Mouse (Mus musculus) forebrain, postnatal 0 days (tissue): ENCODE results near the gene Matk. TPM values are rescaled to one million over a fixed set of nuclear protein-coding genes. Genes with fewer than 3 reads are reported as not detected.

Experiments
- ATAC-seq: fragments of 200-750 bp; cut with Nextera tagmentation; 2 replicates; pipeline ENCODE4 v1.8.0; 2017; ENCODE audit warnings: mild to moderate bottlenecking, moderate library complexity
- DNase-seq: peaks from one replicate; pipeline ENCODE4 v3.0.0-alpha.2; 2015
- H3K27ac ChIP-seq: fragments of 300-500 bp; sonication (generic); 2 replicates; pipeline ENCODE4 v1.5.1; 2014; ENCODE audit warnings: low read depth, mild to moderate bottlenecking, antibody characterized with exemption, low read length, moderate library complexity, mixed read lengths
- H3K27me3 ChIP-seq: fragments of 300-500 bp; sonication (generic); 2 replicates; pipeline ENCODE4 v1.6.1; 2014; ENCODE audit warnings: mild to moderate bottlenecking, low read length, mixed read lengths; ENCODE audit not compliant: insufficient read depth
- H3K36me3 ChIP-seq: fragments of 300-500 bp; sonication (generic); 2 replicates; pipeline ENCODE4 v1.6.1; 2014; ENCODE audit warnings: mild to moderate bottlenecking, moderate library complexity; ENCODE audit not compliant: insufficient read depth
- H3K4me1 ChIP-seq: fragments of 300-500 bp; sonication (generic); 2 replicates; pipeline ENCODE4 v1.6.1; 2014; ENCODE audit warnings: antibody characterized with exemption; ENCODE audit not compliant: insufficient read depth
- H3K4me2 ChIP-seq: fragments of 300-500 bp; sonication (generic); 2 replicates; pipeline ENCODE4 v1.6.1; 2014; ENCODE audit warnings: low read depth, mild to moderate bottlenecking, moderate library complexity
- H3K4me3 ChIP-seq: fragments of 300-500 bp; sonication (generic); 2 replicates; pipeline ENCODE4 v1.5.1; 2014; ENCODE audit warnings: low read depth, low read length, mixed read lengths
- H3K9ac ChIP-seq: fragments of 300-500 bp; sonication (generic); 2 replicates; pipeline ENCODE4 v1.6.1; 2014; ENCODE audit warnings: mild to moderate bottlenecking
- H3K9me3 ChIP-seq: fragments of 300-500 bp; sonication (generic); 2 replicates; pipeline ENCODE4 v1.6.1; 2016; ENCODE audit warnings: low read length
- CTCF ChIP-seq: sonication (generic); IDR thresholded peaks from 2 replicates; pipeline ENCODE4 v1.5.1; 2016; ENCODE audit warnings: antibody characterized with exemption, control low read depth, low read depth
- WGBS: fragments of 180-500 bp; shearing (Covaris S2); extraction: QIAGEN DNeasy Blood & Tissue Kit; methylation state at CpG from one replicate; pipeline ENCODE4 v1.1.7; 2014; 5-methylcytosine and 5-hydroxymethylcytosine counted together
- microRNA-seq, 2 experiments: library from miRNA; unstranded; fragments of <30 nt; microRNA quantifications; one replicate each; pipeline ENCODE4; 2016
- polyA plus RNA-seq: library from polyadenylated mRNA; unstranded; fragments of >200 nt; fragmentation: Nextera tagmentation; extraction: Ambion mirVana; gene quantifications from 2 replicates; pipeline ENCODE4 v1.2.1, GENCODE M21; 2015
- total RNA-seq: library from RNA; depleted of rRNA; stranded (reverse); fragments of >200 nt; gene quantifications from 2 replicates; pipeline ENCODE4 v1.2.3, GENCODE M21; 2014; rRNA removed

Gene Matk
- total and polyA plus RNA-seq, 2 experiments from 2014 or later = 79.4 to 87.3 TPM

DNA sequence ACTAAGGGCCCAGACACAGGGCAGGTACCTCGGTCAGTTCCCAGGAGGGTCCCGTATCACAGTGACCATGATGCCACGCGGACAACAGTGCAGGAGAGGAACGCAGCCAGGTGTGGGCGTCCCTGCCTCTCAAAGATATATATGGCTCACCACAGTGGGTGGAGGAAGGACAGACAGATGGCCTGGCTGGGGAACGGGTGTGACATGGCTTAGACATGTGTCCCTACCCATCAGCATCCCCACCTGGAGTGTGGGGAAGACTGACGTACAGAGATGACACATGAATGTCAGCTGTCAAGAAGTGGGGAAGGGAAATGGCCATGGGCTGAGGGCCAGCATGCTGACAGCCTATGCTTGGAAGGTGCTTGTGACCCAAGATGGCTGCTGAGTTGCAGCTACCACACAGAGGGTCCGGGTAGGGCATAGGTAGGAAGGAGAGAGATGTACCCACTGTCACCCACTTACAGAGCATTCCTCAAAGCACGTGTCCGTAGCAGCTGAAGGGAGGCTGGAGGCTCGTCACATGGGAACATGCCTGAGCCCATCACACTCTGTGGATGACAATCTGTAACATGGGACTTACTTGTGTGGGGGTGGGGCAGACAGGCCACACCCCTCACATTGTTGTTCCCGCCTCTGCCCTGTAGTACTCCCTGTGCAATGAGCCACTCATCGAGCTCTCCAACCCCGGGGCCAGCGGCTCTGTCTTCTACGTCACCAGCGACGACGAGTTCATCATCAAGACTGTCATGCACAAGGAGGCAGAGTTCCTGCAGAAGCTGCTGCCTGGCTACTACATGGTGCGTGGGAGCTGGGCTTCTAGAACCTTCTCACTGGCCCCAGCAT is 54.3 kb downstream of the Matk start:
- WGBS = 93% methylated on average over 21 of the region's 21 CpGs

GRCm38 (mm10) chr10:81309571-81309970 is 56.8 kb downstream of the Matk start:
- WGBS = 90% methylated on average over 5 of the region's 5 CpGs
- Histone ChIP-seq H3K27me3 (no peaks in the 10 kb centered on the region), H3K4me1 (no peaks in the 10 kb centered on the region), H3K27ac (no peak overlapping the region), H3K36me3 (peaks cover 91% of the 10 kb centered on the region), H3K9me3 (no peaks in the 10 kb centered on the region), H3K4me2 (no peak overlapping the region), H3K4me3 (no peak overlapping the region), H3K9ac (no peak overlapping the region)
- DNase-seq (no peak), ATAC-seq (no peak)
- TF ChIP-seq CTCF = no peak

More for the DNA sequence above, 54.3 kb downstream of the Matk start:
- DNase-seq (no peak), ATAC-seq (no peak)
- H3K4me1 ChIP-seq = no peaks in the 10 kb centered on the region; the same call in 1 of the 2 replicates
- no peaks in the 10 kb centered on the region for H3K9me3 ChIP-seq
- peaks cover 66% of the 10 kb centered on the region for H3K36me3 ChIP-seq
- no peak overlapping the region for H3K27ac ChIP-seq
- no peak overlapping the region for H3K4me2 ChIP-seq
- H3K9ac ChIP-seq = no peak overlapping the region
- TF ChIP-seq CTCF = no peak
- no peaks in the 10 kb centered on the region for H3K27me3 ChIP-seq
- no peak overlapping the region for H3K4me3 ChIP-seq

Small RNA genes lying within 50 kb of the gene (microRNA-seq; reads per million reads assigned to microRNA genes)
- gene Mir3057 = 10.5 to 14.3 reads per million in 2 experiments

Other genes starting within 250 kb of the Matk start
Only the 30 nearest of the 34 such genes appear.
- 65.4 and 76.0 TPM in 2 replicates for gene Diras1, start 227.3 kb upstream of the Matk start, total RNA-seq
- gene Diras1, start 227.3 kb upstream of the Matk start, polyA plus RNA-seq = 66.1 and 70.2 TPM in 2 replicates
- gene Slc39a3, start 215.5 kb upstream of the Matk start, total RNA-seq = 82.1 and 104 TPM in 2 replicates
- 43.5 and 45.2 TPM in 2 replicates for gene Slc39a3, start 215.5 kb upstream of the Matk start, polyA plus RNA-seq
- 176 and 215 TPM in 2 replicates for gene Sgta, start 192.8 kb upstream of the Matk start, total RNA-seq
- gene Sgta, start 192.8 kb upstream of the Matk start, polyA plus RNA-seq = 326 and 360 TPM in 2 replicates
- gene Thop1, start 182.9 kb upstream of the Matk start, total RNA-seq = 69.0 and 74.6 TPM in 2 replicates
- 45.9 and 52.5 TPM in 2 replicates for gene Thop1, start 182.9 kb upstream of the Matk start, polyA plus RNA-seq
- 0.38 and 0.43 TPM in 2 replicates for gene Creb3l3, start 154.1 kb upstream of the Matk start, total RNA-seq
- 0.29 and 0.40 TPM in 2 replicates for gene Creb3l3, start 154.1 kb upstream of the Matk start, polyA plus RNA-seq
- 194 and 215 TPM in 2 replicates for gene Map2k2, start 147.0 kb upstream of the Matk start, total RNA-seq
- 167 and 194 TPM in 2 replicates for gene Map2k2, start 147.0 kb upstream of the Matk start, polyA plus RNA-seq
- gene Zbtb7a, start 117.7 kb upstream of the Matk start, total RNA-seq = 21.6 and 27.2 TPM in 2 replicates
- 12.4 and 15.7 TPM in 2 replicates for gene Zbtb7a, start 117.7 kb upstream of the Matk start, polyA plus RNA-seq
- gene Pias4, start 85.0 kb upstream of the Matk start, total RNA-seq = 30.1 and 32.5 TPM in 2 replicates
- gene Pias4, start 85.0 kb upstream of the Matk start, polyA plus RNA-seq = 28.1 and 35.8 TPM in 2 replicates
- 2,084 and 2,175 TPM in 2 replicates for gene Eef2, start 76.3 kb upstream of the Matk start, total RNA-seq
- 466 and 485 TPM in 2 replicates for gene Eef2, start 76.3 kb upstream of the Matk start, polyA plus RNA-seq
- 64.6 and 68.9 TPM in 2 replicates for gene Dapk3, start 69.9 kb upstream of the Matk start, total RNA-seq
- gene Dapk3, start 69.9 kb upstream of the Matk start, polyA plus RNA-seq = 58.1 TPM in 2 replicates
- gene 4930442H23Rik, start 69.1 kb upstream of the Matk start, total RNA-seq = not detected in 2 replicates
- 0.11 and 0.24 TPM in 2 replicates for gene 4930442H23Rik, start 69.1 kb upstream of the Matk start, polyA plus RNA-seq
- 0.08 TPM in 1 of 2 replicates, not detected in the other for gene Nmrk2, start 50.9 kb upstream of the Matk start, total RNA-seq
- gene Nmrk2, start 50.9 kb upstream of the Matk start, polyA plus RNA-seq = not detected in 2 replicates
- 163 and 170 TPM in 2 replicates for gene Atcay, start 22.1 kb upstream of the Matk start, total RNA-seq
- 78.8 and 79.2 TPM in 2 replicates for gene Atcay, start 22.1 kb upstream of the Matk start, polyA plus RNA-seq
- gene Zfr2, start 19.8 kb upstream of the Matk start, total RNA-seq = 51.0 and 52.1 TPM in 2 replicates
- 13.0 and 18.7 TPM in 2 replicates for gene Zfr2, start 19.8 kb upstream of the Matk start, polyA plus RNA-seq
- 90.2 and 94.9 TPM in 2 replicates for gene Mrpl54, start 14.0 kb downstream of the Matk start, total RNA-seq
- 134 and 148 TPM in 2 replicates for gene Mrpl54, start 14.0 kb downstream of the Matk start, polyA plus RNA-seq
- 43.3 and 44.6 TPM in 2 replicates for gene Apba3, start 14.0 kb downstream of the Matk start, total RNA-seq
- gene Apba3, start 14.0 kb downstream of the Matk start, polyA plus RNA-seq = 22.8 and 24.8 TPM in 2 replicates
- 6.3 and 8.5 TPM in 2 replicates for gene Tjp3, start 38.6 kb downstream of the Matk start, total RNA-seq
- 5.7 and 6.4 TPM in 2 replicates for gene Tjp3, start 38.6 kb downstream of the Matk start, polyA plus RNA-seq
- gene Pip5k1c, start 40.0 kb downstream of the Matk start, total RNA-seq = 189 and 229 TPM in 2 replicates
- 110 and 130 TPM in 2 replicates for gene Pip5k1c, start 40.0 kb downstream of the Matk start, polyA plus RNA-seq
- 24.2 and 43.4 TPM in 2 replicates for gene Cactin, start 68.2 kb downstream of the Matk start, total RNA-seq
- 19.9 and 24.2 TPM in 2 replicates for gene Cactin, start 68.2 kb downstream of the Matk start, polyA plus RNA-seq
- gene Tbxa2r, start 75.8 kb downstream of the Matk start, total RNA-seq = 2.4 and 3.9 TPM in 2 replicates
- 3.3 and 3.4 TPM in 2 replicates for gene Tbxa2r, start 75.8 kb downstream of the Matk start, polyA plus RNA-seq
- 0.15 TPM in 1 of 2 replicates, not detected in the other for gene Gipc3, start 90.3 kb downstream of the Matk start, total RNA-seq
- not detected in 2 replicates for gene Gipc3, start 90.3 kb downstream of the Matk start, polyA plus RNA-seq
- gene Hmg20b, start 97.5 kb downstream of the Matk start, total RNA-seq = 15.1 and 21.6 TPM in 2 replicates
- gene Hmg20b, start 97.5 kb downstream of the Matk start, polyA plus RNA-seq = 25.1 and 25.2 TPM in 2 replicates
- 19.8 and 23.4 TPM in 2 replicates for gene Mfsd12, start 104.6 kb downstream of the Matk start, total RNA-seq
- 10.1 TPM in 2 replicates for gene Mfsd12, start 104.6 kb downstream of the Matk start, polyA plus RNA-seq
- gene 4930404N11Rik, start 112.9 kb downstream of the Matk start, total RNA-seq = not detected in 2 replicates
- gene 4930404N11Rik, start 112.9 kb downstream of the Matk start, polyA plus RNA-seq = 0.16 and 0.20 TPM in 2 replicates
- gene Fzr1, start 125.6 kb downstream of the Matk start, total RNA-seq = 60.2 and 67.2 TPM in 2 replicates
- gene Fzr1, start 125.6 kb downstream of the Matk start, polyA plus RNA-seq = 128 and 132 TPM in 2 replicates
- gene Dohh, start 131.5 kb downstream of the Matk start, total RNA-seq = 126 and 139 TPM in 2 replicates
- 111 and 125 TPM in 2 replicates for gene Dohh, start 131.5 kb downstream of the Matk start, polyA plus RNA-seq
- gene Gm48551, start 131.5 kb downstream of the Matk start, total RNA-seq = 2.5 and 3.3 TPM in 2 replicates
- gene Gm48551, start 131.5 kb downstream of the Matk start, polyA plus RNA-seq = 5.0 and 7.3 TPM in 2 replicates
- 5.8 and 16.6 TPM in 2 replicates for gene Gm48552, start 136.1 kb downstream of the Matk start, total RNA-seq
- 1.9 and 3.7 TPM in 2 replicates for gene Gm48552, start 136.1 kb downstream of the Matk start, polyA plus RNA-seq
- gene Smim24, start 140.1 kb downstream of the Matk start, total RNA-seq = 0.77 and 1.3 TPM in 2 replicates
- 1.7 TPM in 2 replicates for gene Smim24, start 140.1 kb downstream of the Matk start, polyA plus RNA-seq
- gene Nfic, start 202.7 kb downstream of the Matk start, total RNA-seq = 9.0 and 14.5 TPM in 2 replicates
- 14.8 and 23.1 TPM in 2 replicates for gene Nfic, start 202.7 kb downstream of the Matk start, polyA plus RNA-seq